Mouse (Mus musculus): ENCODE data around the gene Cdh20.

Gene Cdh20

GRCm38 (mm10) chr1:104768371-104769249 is at the start of gene Cdh20:
Cdh20 (plus strand) TSS chr1:104768529.
- peak; percentile 8 to 34 for DNase-seq (ENCODE audit: low spot score in 2 of 2)

DNA sequence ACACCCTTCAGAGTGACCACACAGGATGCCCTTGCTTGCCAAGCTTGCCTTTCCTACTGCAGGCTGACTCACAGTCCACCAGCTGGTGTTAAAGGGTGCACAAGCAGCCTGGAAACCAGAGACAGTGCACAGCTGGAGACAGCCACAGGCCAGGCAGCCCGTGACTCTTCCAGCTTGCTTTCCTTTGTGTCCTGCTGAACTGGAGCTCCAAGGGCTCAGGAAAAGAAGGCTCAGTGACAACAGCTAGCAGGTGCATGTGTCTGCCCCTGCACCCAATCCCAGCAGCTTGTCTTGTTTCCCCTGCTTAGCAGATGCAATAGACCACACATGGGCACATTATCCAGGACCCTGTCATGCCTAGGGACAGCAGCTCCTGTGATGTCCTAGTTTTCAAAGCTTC is 21.5 kb upstream of the Cdh20 start:
- peak in 1 of 2 experiments; percentile 5 for DNase-seq (ENCODE audit: low spot score in 2 of 2)

DNA sequence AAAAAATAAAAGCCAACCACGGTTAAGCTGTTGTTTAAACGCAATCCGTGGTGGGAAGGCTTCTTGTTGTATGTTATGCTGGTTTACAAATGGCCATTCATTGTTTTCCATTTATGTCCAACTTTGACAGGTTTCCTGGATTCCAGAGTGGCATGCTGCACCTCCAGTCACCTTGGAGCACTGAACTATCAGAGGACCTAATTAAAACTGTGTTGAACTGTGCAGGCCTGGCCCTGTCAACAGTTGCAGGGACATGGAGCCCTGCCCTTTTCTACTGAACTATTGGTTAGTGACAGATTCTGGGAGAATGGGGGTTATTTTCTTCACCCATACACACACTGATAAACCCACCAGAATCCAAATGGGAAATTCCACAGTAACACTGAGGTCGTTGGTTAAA is 20.9 kb upstream of the Cdh20 start:
- DNase-seq (ENCODE audit: low spot score in 2 of 2) = no peak

GRCm38 (mm10) chr1:104754483-104754882 is 13.8 kb upstream of the Cdh20 start:
- DNase-seq (ENCODE audit: low spot score in 2 of 2) = peak; percentile 17 to 34

DNA sequence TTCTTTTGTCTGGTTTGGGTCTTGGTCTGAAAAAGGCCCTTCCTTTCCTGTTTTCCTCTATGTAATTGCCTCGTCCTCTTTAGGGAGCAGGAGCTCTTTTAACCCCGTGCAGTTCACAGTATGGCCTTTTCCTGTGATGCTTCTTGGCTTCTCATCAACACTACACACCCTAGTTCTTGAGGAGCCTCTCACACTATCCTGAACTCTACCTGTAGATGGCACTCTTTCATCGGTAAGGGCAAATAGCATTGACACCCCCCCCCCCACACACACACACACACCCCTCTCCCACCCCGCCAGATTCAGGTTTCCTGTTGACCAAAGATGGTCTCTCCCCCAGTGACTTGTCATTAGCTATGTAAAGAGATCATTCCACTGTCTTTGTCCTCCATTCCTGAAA is 12.4 kb upstream of the Cdh20 start:
- DNase-seq (ENCODE audit: low spot score in 2 of 2) = no peak

- DNase-seq (ENCODE audit: low spot score in 2 of 2) = peak; percentile 22 to 28
Observed at GRCm38 (mm10) chr1:104769250-104769607, 900 bp downstream of the Cdh20 start.

DNA sequence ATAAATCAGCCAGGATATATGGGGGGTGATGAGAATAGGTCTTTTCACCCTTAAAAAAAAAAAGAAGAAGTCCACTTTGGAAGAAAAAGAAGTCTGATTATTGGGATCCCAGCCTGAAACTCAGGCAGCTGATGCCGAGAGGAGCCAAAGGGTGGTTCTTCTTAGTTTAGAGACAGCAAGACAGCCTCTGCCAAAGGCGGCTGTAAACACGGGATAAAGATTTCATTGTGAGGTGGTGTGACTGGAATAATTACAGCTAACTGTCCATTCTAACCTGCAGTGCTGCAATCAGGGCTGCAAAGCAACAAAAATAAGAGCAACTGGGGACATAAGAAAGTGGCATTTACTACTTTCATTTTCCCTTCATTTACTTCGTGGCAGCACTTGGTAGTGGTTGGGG is 3.6 kb downstream of the Cdh20 start:
- peak in 1 of 2 experiments; percentile 9 for DNase-seq (ENCODE audit: low spot score in 2 of 2)

GRCm38 (mm10) chr1:104773207-104773606 is 4.9 kb downstream of the Cdh20 start:
- DNase-seq (ENCODE audit: low spot score in 2 of 2) = no peak

GRCm38 (mm10) chr1:104793488-104793887 is 25.2 kb downstream of the Cdh20 start:
- DNase-seq (ENCODE audit: low spot score in 2 of 2) = no peak

DNA sequence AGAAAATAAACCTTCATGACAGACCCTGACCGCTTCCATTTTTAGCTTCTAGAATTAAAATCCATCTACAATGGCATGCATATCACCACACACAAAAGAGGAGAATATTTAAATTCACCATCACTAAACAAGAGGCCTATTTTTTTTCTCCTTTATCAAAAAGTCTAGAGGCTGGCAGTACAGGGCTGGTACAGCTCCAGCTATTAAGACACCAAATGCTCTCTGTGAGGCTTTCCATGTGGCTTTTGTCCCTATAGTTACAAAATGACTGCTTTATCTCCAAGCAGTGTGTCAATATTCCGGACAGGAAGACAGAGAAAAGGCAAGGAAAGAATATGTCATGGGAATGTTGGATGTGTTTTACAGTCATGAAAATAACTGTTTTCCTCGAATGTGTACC is 27.8 kb downstream of the Cdh20 start:
- DNase-seq (ENCODE audit: low spot score in 2 of 2) = no peak

DNA sequence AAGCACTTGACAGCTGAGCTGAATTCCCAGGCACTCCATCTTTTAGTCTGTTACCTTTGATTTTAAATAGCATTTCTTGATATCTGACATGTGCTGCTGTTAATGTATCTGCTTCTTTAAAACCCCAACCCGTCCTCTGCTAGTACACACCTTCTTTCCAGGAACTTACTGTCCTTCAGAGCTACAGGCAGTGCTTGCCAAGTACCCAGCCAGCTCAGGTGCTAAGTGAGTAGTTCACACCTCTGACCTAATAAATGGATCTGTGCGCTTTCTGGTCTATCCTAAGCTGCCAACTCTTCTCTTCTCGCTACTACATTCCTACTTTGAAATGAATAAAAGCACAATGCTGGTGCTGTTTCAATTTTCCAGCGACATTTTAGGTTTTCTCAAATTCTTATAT is 28.8 kb downstream of the Cdh20 start:
- DNase-seq (ENCODE audit: low spot score in 2 of 2) = no peak

DNA sequence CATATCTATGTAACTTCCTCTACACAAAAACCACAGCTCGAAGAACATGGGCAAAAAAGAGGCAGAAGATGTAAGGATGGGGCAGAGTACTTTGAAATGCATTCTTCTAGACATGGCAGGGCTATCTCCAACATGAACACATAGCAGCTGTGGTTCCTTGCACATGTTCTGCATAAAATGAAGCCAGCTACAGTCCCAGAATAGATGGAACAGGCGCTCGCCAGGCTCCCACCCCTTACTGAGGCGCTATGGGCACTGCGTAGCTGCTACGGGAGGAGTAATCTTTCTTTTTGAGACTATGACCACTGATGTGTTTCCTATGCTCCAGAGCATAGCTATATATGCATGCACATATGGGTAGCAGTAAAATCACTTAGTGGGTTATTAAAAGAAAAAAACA is 36.4 kb downstream of the Cdh20 start:
- no peak for DNase-seq (ENCODE audit: low spot score in 2 of 2)

- DNase-seq (ENCODE audit: low spot score in 2 of 2) = no peak
Observed at GRCm38 (mm10) chr1:104807214-104807613, 38.9 kb downstream of the Cdh20 start.

- no peak for DNase-seq (ENCODE audit: low spot score in 2 of 2)
Observed at GRCm38 (mm10) chr1:104817510-104817909, 49.2 kb downstream of the Cdh20 start.

DNA sequence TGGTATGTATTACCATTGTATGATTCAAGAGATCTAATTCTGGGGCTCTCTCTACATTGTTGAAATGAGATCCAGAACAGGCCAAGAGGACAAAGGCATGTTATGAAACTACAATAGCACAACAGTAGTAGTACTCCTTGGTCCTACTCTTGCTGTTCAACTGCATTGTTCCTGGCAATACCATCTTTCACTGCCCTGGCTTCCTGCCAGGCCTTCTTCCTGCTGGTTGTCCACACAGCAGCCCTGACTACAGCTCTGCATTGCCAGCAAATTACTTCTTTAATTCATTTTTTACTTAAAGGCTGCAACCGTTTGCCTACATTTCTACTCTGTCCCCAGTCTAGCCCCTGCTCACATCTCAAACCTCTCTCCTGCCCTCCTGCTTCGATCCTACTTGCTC is 59.8 kb downstream of the Cdh20 start:
- DNase-seq (ENCODE audit: low spot score in 2 of 2) = no peak

DNA sequence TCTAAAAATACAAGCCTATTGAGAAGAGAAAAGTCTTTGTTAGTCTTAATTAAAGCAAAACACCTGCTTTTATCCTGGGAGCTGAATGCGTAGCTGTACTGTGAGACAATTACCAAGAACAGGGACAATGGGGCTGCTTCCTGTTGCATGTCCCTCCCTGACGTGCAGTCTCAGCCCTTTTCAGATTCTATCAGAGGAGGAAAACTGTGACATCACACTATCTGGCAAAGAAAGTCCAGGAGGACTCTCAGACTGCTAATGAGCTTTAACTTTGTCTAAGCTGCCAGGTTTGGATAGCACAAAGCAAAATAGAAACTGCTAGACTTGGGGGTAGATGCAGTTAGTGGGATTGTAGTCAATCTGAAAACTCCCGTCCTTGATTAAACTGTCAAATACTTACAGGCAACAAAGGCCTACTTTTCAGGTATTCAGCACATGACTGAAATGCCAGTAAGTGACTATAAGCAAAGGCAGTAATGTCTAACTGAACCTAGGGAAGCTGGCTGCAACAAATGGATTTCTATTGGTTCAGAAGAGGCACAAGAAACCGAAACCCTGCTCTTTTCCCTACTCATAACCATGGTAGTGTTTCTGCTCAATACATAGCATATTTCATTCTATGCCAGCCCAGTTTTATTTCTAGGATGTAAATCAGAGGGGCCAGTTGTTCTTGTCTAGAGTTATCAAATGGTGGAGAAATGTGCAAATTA is 70.0 kb downstream of the Cdh20 start:
- no peak for DNase-seq (ENCODE audit: low spot score in 2 of 2)

DNA sequence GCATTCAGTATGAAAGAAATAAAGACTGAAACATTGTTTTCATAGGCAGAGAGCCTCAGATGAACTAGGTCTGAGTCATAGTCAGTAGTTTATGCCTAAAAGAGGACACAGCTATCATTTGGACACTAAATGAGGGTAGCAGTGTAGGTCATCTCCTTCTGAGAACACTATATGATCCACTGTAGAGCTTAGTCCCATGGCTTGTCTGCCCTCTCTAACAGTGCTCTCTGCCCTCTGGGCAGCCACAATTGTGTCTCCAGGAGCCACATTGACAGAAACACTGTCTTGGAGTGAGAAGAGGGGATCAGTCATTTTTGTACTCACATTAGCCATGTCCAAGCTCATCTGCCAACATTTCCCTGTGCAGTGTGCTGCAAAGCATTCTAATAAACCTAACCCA is 70.7 kb downstream of the Cdh20 start:
- DNase-seq (ENCODE audit: low spot score in 2 of 2) = no peak

- DNase-seq (ENCODE audit: low spot score in 2 of 2) = no peak
Observed at GRCm38 (mm10) chr1:104848256-104848919, 80.1 kb downstream of the Cdh20 start.

- DNase-seq (ENCODE audit: low spot score in 2 of 2) = no peak
Observed at GRCm38 (mm10) chr1:104848920-104849272, 80.6 kb downstream of the Cdh20 start.

- no peak for DNase-seq (ENCODE audit: low spot score in 2 of 2)
Observed at GRCm38 (mm10) chr1:104877384-104877783, 109.1 kb downstream of the Cdh20 start.

DNA sequence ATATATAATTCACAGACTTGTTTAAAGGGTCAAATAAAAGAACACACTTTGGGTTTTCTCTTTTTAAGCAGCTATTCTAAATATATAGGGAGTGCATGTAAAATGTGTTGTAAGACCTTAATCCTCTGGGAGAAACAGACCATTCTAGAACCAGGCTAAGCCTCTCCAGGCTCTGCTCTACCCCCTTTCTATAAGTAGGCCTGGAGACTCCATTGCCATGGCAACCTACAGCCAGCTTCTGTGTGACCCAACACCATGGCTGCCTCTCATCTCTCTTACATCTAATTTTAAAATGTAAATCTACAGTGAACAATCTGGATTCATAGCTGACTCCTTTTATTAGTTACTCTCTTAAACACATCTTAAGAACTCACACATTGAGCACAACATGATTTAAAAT is 133.5 kb downstream of the Cdh20 start:
- DNase-seq (ENCODE audit: low spot score in 2 of 2) = no peak

GRCm38 (mm10) chr1:104903409-104903808 is 135.1 kb downstream of the Cdh20 start:
- DNase-seq (ENCODE audit: low spot score in 2 of 2) = no peak

DNA sequence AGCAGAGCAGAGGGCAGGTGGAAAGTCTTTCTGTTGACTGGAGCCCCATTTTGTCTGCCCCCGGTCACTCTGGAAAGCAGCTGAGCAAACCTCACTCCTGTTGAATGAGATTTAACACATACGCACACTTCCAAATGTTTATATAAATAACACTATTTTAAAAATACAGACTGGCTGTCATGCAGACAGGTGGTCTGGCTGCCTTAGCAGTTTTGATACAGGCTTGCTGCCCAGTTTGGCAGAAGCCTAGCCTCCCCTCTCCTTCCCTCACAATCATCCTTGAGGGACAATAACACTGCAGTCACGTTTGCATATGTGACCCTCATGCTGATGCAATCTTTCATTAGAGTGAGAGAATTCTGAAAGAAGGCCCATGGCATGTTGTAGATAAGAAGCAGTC is 144.1 kb downstream of the Cdh20 start:
- DNase-seq (ENCODE audit: low spot score in 2 of 2) = no peak
